Mouse (Mus musculus) ES-E14 (cell line): Measurements from ENCODE around the gene Ski. TPM values are rescaled to one million over a fixed set of nuclear protein-coding genes. Genes with fewer than 3 reads are reported as not detected.

Experiments used
- DNase-seq: peaks from one replicate; pipeline ENCODE4 v3.0.0-alpha.2; 2013; ENCODE audit warnings: low read depth, low spot score
- H3K27ac ChIP-seq: 2 replicates; pipeline ENCODE4 v1.5.1; 2012; ENCODE audit warnings: low read depth, mild to moderate bottlenecking, low read length, moderate library complexity, mixed read lengths; ENCODE audit not compliant: poor library complexity, insufficient read depth, severe bottlenecking
- H3K36me3 ChIP-seq: 2 replicates; pipeline ENCODE4 v1.6.1; 2012; ENCODE audit warnings: mild to moderate bottlenecking, low read length, moderate library complexity, mixed read lengths; ENCODE audit not compliant: control insufficient read depth, poor library complexity, insufficient read depth, severe bottlenecking
- H3K4me1 ChIP-seq, 2 experiments: fragments of 150-350 bp in 1 of 2; sonication (generic) in 1 of 2; 2 replicates each; pipeline ENCODE4 v1.6.1; 2012; ENCODE audit warnings: low read length in 2 of 2, mild to moderate bottlenecking in 1 of 2, mixed read lengths in 1 of 2; ENCODE audit not compliant: control insufficient read depth in 2 of 2, insufficient read depth in 2 of 2, poor library complexity in 1 of 2
- H3K4me3 ChIP-seq, 2 experiments: fragments of 150-350 bp in 1 of 2; sonication (generic) in 1 of 2; 2 replicates each; pipeline ENCODE4 v1.5.1; 2012; ENCODE audit warnings: low read length in 2 of 2, low read depth in 1 of 2, mild to moderate bottlenecking in 1 of 2, mixed read lengths in 1 of 2; ENCODE audit not compliant: insufficient read depth in 1 of 2, poor library complexity in 1 of 2, severe bottlenecking in 1 of 2
- H3K9ac ChIP-seq: 2 replicates; pipeline ENCODE4 v1.6.1; 2012; ENCODE audit warnings: low read depth, mild to moderate bottlenecking, low read length, mixed read lengths; ENCODE audit not compliant: poor library complexity, insufficient read depth, severe bottlenecking
- H3K9me3 ChIP-seq: fragments of 150-350 bp; sonication (generic); 2 replicates; pipeline ENCODE4 v1.6.1; 2012; ENCODE audit warnings: low read depth, mild to moderate bottlenecking, low read length; ENCODE audit not compliant: control insufficient read depth, insufficient read depth
- CHD2 ChIP-seq: IDR thresholded peaks from 2 replicates; pipeline ENCODE4 v1.6.1; 2014; ENCODE audit warnings: mild to moderate bottlenecking, low read depth, low read length, inconsistent platforms
- HCFC1 ChIP-seq: IDR thresholded peaks from 2 replicates; pipeline ENCODE4 v1.6.1; 2012; ENCODE audit warnings: low read length, inconsistent platforms, borderline replicate concordance; ENCODE audit not compliant: insufficient read depth
- MAFK ChIP-seq: IDR thresholded peaks from 2 replicates; pipeline ENCODE4 v1.6.1; 2014; ENCODE audit warnings: mild to moderate bottlenecking, low read depth, low read length, inconsistent platforms; ENCODE audit not compliant: insufficient read depth
- ZC3H11A ChIP-seq: IDR thresholded peaks from 2 replicates; pipeline ENCODE4 v1.6.1; 2012; ENCODE audit warnings: low read depth, mild to moderate bottlenecking, inconsistent platforms, low read length, borderline replicate concordance
- ZNF384 ChIP-seq: IDR thresholded peaks from 2 replicates; pipeline ENCODE4 v1.6.1; 2012; ENCODE audit warnings: low read depth, low read length, inconsistent platforms
- in situ Hi-C, 2 experiments: fragments of 600-800 bp; cut with MboI; formaldehyde crosslinking; loops; one replicate each; pipeline ENCODE4 v1.15.1; 2025; ENCODE audit warnings: low sequenced_read_pairs in 2 of 2, inconsistent platforms in 1 of 2; ENCODE audit not compliant: unreplicated experiment in 2 of 2
- total RNA-seq: library from RNA; depleted of rRNA; stranded (reverse); fragments of 300-350 nt; gene quantifications from 2 replicates; pipeline ENCODE4 v1.2.3, GENCODE M21; 2012

Gene Ski
- total RNA-seq, 1 experiment: 30.2 TPM

DNA sequence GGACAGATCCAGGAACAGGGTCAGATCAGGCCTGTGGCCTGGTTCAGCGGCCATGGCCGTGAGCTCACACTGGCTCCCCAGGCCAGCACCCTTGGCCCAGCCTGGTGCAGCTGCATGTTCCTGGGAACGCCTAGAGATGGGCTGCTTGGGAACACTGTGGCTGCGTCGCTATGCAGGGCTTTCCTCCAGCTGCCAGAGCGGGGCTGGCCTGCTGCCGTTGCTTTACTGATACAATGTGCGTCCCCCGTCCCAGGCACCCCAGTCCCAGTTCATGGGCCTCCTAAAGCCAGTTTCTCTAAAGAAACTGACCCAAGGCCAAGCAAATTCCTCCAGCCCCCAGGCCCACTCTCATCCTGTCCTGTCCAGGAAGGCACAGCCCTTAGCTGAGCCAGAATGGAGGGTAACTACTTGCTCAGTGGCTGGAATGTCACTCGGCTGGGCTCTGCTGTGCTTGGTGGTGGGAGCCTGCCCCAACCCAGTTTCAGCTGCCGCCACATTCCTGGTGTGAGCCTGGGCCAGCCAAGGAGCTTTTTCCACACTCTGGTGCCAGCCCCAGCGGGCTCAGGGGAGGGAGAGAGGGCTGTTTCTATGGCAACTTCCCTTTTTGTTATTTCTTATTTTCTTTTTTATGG, 78.4 kb downstream of the Ski start:
- no peak for DNase-seq
- in situ Hi-C loops: no loop called here
- Histone ChIP-seq H3K4me1 (no peaks in the 10 kb centered on the region; a peak in 1 of 4 replicates), H3K4me3 (no peak overlapping the region), H3K36me3 (no peaks in the 10 kb centered on the region), H3K9ac (no peak overlapping the region), H3K27ac (no peak overlapping the region), H3K9me3 (no peaks in the 10 kb centered on the region)
- no peak for TF ChIP-seq MAFK
- no peak for TF ChIP-seq ZNF384
- no peak for TF ChIP-seq CHD2
- no peak for TF ChIP-seq HCFC1
- TF ChIP-seq ZC3H11A: no peak

DNA sequence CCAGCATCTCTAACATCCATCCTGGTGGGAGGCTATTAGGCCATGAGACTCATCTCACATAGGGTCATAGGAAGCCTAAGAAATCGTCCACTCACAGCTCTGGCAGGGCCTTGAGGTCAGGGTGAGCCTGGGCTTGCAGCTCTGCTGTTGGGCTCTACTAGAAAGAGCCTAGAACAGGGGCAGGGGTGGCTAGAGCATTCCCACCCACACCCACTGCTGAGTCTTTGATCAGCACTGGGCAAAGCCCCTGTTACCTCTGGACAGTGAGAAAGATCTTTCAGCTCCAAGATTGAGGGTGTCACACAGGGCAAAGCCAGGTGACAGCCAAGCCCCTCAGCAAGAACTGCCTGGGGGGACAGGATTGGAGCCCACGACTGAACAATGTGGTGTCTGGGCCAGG, 79.0 kb downstream of the Ski start:
- no peaks in the 10 kb centered on the region for H3K36me3 ChIP-seq
- no peaks in the 10 kb centered on the region for H3K9me3 ChIP-seq
- in situ Hi-C loops: no loop called here
- no peak overlapping the region for H3K9ac ChIP-seq
- TF ChIP-seq CHD2: no peak
- no peak for TF ChIP-seq MAFK
- no peak for TF ChIP-seq HCFC1
- TF ChIP-seq ZNF384: no peak
- TF ChIP-seq ZC3H11A: no peak
- DNase-seq: no peak
- H3K4me3 ChIP-seq: no peak overlapping the region
- no peak overlapping the region for H3K27ac ChIP-seq
- no peaks in the 10 kb centered on the region for H3K4me1 ChIP-seq

GRCm38 (mm10) chr4:155142836-155143235, 79.6 kb downstream of the Ski start:
- no peak for TF ChIP-seq ZNF384
- TF ChIP-seq CHD2: no peak
- TF ChIP-seq ZC3H11A: no peak
- no peak for TF ChIP-seq MAFK
- TF ChIP-seq HCFC1: no peak
- no peaks in the 10 kb centered on the region for H3K9me3 ChIP-seq
- H3K36me3 ChIP-seq: no peaks in the 10 kb centered on the region
- no peaks in the 10 kb centered on the region for H3K4me1 ChIP-seq
- DNase-seq: no peak
- H3K27ac ChIP-seq: no peak overlapping the region
- H3K4me3 ChIP-seq: no peak overlapping the region
- no peak overlapping the region for H3K9ac ChIP-seq
- in situ Hi-C loops: no loop called here

GRCm38 (mm10) chr4:155140795-155141265, 81.6 kb downstream of the Ski start:
- Histone ChIP-seq H3K4me1 (peaks cover 0 to 2% of the 10 kb centered on the region in 2 experiments; a peak in 1 of 4 replicates), H3K9ac (no peak overlapping the region)

More at GRCm38 (mm10) chr4:155140795-155141265, 81.6 kb downstream of the Ski start:
- Histone ChIP-seq H3K4me3 (no peak overlapping the region), H3K9me3 (no peaks in the 10 kb centered on the region), H3K36me3 (no peaks in the 10 kb centered on the region), H3K27ac (no peak overlapping the region)
- no peak for DNase-seq
- in situ Hi-C loops: no loop called here
- TF ChIP-seq HCFC1 (no peak), ZC3H11A (no peak), MAFK (no peak), CHD2 (no peak), ZNF384 (no peak)
